Mouse (Mus musculus) olfactory bulb, adult 2 months (tissue): ENCODE data around the gene Slc30a10. TPM values are rescaled to one million over a fixed set of nuclear protein-coding genes. Genes with fewer than 3 reads are reported as not detected.

Experiments
- H3K27ac ChIP-seq: fragments of 200-500 bp; 2 replicates; pipeline ENCODE4 v1.5.1; 2012; ENCODE audit warnings: low read depth, low read length; ENCODE audit not compliant: insufficient read depth
- H3K4me1 ChIP-seq: fragments of 200-500 bp; 2 replicates; pipeline ENCODE4 v1.6.1; 2012; ENCODE audit warnings: low read length; ENCODE audit not compliant: control insufficient read depth, insufficient read depth
- H3K4me3 ChIP-seq: fragments of 200-500 bp; 2 replicates; pipeline ENCODE4 v1.5.1; 2012; ENCODE audit warnings: mild to moderate bottlenecking, low read depth, low read length, moderate library complexity; ENCODE audit not compliant: insufficient read depth
- CTCF ChIP-seq: fragments of 200-500 bp; IDR thresholded peaks from 2 replicates; pipeline ENCODE4 v1.5.1; 2012; ENCODE audit warnings: low read depth, mild to moderate bottlenecking, low read length, moderate library complexity; ENCODE audit not compliant: insufficient read depth
- POLR2A ChIP-seq: fragments of 200-500 bp; IDR thresholded peaks from 2 replicates; pipeline ENCODE4 v1.6.1; 2012; ENCODE audit warnings: mild to moderate bottlenecking, low read depth, low read length, moderate library complexity; ENCODE audit not compliant: insufficient read depth
- WGBS: fragments of 180-500 bp; shearing (Covaris S2); methylation state at CpG from one replicate; pipeline ENCODE4 v1.1.7; 2018; 5-methylcytosine and 5-hydroxymethylcytosine counted together
- polyA plus RNA-seq: library from polyadenylated mRNA; stranded (reverse); fragments of >200 nt; gene quantifications from 2 replicates; pipeline ENCODE4 v1.2.4, GENCODE M21; 2012; ENCODE audit warnings: low replicate concordance; ENCODE audit not compliant: missing spikeins, insufficient read depth, insufficient read length

The Slc30a10 gene
- polyA plus RNA-seq, 1 experiment, result not detected

DNA sequence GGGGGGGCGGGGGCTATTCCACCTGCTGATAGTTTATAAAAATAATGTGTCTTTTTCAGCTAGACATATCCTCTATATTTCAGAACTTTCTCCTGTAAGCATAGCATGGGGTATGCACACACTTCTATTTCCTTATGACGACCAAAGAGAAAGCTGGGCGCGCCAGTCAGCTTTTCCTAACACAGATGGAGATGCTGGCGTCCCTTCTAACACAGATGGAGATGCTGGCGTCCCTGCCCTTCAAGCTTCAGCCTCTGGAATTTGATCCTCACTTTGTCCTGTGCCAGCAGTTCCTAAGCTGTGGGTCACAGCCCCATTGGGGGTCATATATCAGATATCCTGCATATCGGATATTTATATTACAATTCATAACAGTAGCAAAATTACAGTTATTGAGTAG lies 46.0 kb downstream of the Slc30a10 start:
- Histone ChIP-seq H3K4me1 (no peaks in the 10 kb centered on the region), H3K27ac (no peak overlapping the region), H3K4me3 (no peak overlapping the region)
- 92% methylated on average over 7 of the region's 7 CpGs for WGBS
- TF ChIP-seq CTCF (no peak), POLR2A (no peak)

DNA sequence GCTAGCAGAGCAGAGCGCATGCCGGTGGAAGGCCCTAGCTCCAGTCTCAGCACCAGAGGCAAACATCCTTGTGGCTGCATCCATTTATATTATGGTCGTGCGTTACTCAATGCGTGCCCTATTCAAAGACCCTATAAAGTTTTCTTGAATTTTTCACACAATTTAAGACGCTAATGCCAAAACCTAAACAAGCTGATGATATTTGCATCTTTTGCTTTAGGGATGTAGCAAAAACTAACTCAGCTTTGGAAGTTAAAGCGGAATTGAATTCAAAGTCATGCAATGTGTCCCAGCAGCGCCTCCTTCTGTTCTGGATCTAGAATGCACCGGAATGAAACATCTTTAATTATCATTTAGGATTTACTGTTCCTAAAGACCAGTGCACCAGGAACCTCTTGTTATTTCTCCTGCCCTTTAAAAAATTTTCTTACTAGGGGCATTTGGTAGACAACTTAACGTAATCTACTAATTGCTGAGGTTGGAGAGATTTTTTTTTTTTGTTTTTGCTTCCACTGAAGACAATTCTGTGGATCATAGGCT lies 47.2 kb downstream of the Slc30a10 start:
- Histone ChIP-seq H3K27ac (no peak overlapping the region), H3K4me1 (no peaks in the 10 kb centered on the region), H3K4me3 (no peak overlapping the region)
- 32% methylated on average over 10 of the region's 10 CpGs for WGBS
- TF ChIP-seq POLR2A, result no peak

DNA sequence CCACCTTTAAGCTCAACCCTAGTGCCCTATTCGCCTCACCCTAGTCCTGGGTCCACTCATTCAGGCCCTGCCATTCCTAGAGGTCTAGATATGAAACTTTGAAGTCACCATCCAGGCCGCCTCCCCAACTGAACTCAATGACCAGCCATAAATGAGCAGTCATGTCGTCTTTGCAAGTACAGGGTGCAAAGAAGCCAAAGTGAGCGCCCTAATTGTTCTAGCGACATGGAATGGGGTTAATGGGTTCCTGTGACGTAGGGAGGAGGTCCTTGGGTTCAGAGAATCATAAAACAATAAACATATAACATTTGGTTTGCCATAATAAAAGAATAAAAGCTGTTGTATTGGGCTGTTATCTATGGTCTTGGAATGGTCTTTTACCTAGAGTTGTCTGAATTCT lies 47.9 kb downstream of the Slc30a10 start:
- no peak overlapping the region for H3K27ac ChIP-seq
- H3K4me1 ChIP-seq, result no peaks in the 10 kb centered on the region
- H3K4me3 ChIP-seq, result no peak overlapping the region
- 73% methylated on average over 6 of the region's 6 CpGs for WGBS
- TF ChIP-seq POLR2A (no peak), CTCF (no peak)

DNA sequence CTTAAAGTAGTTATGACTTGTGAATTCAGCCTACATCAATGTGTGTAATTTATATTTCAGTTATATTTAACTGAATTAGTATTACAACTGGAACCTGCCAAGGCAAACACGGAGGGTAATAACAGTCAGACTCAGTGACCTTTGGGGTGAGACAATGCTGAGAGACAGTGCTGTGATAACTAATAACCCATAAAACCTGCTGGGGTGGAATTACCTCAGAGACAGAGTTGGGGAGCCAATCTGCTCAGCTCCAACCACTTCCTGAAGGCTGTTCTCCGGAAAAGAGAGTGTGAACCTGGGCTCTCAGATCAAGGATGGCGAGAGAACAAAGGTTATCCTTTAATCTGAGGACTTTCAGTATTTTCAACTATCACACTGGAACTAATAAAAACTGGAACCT lies 54.4 kb downstream of the Slc30a10 start:
- Histone ChIP-seq H3K27ac (no peak overlapping the region), H3K4me3 (no peak overlapping the region), H3K4me1 (no peaks in the 10 kb centered on the region)
- TF ChIP-seq POLR2A, result no peak
- TF ChIP-seq CTCF, result no peak
- 70% methylated on average over 3 of the region's 3 CpGs for WGBS

DNA sequence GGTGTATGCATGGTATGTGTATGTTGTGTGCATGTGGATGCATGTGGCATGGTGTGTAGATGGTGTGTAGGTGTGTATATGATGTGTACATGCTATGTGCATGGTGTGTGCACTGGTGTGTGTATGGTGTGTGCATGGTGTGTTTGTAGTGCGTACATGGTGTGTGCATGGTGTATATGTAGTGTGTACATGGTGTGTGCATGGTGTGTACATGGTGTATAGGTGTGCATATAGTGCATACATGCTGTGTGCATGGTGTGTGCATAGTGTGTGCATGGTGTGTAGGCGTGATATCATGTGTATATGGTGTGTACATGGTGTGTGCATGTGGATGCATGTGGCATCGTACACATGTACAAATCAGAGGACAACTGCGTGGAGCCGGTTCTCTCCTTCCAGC lies 56.7 kb downstream of the Slc30a10 start:
- TF ChIP-seq CTCF (no peak), POLR2A (no peak)
- whole genome bisulfite sequencing, result 94% methylated on average over 5 of the region's 5 CpGs
- Histone ChIP-seq H3K4me1 (no peaks in the 10 kb centered on the region), H3K4me3 (no peak overlapping the region), H3K27ac (no peak overlapping the region)

DNA sequence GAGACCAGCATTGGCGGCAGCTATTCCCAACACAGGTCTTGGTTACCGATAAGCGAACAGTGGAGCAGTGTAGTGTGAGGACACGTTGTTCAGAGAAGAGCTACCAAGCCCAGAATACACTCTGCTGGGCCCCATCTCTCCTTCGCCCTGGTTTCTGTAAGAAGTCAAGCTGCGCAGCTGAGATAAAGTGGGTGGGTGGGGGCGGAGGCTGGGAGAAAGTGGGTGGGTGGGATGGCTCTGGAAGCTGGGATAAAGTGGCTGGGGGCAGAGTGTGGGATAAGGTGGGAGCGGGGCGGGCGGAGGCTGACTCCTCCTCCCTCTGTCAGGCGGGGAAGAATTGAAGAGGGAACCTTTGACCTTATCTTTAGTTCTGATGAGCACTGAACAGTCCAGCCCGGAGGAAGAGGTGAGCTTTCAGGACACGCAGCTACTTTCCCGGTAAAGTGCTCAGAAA lies 60.9 kb downstream of the Slc30a10 start:
- no peak overlapping the region for H3K4me3 ChIP-seq
- TF ChIP-seq CTCF (no peak), POLR2A (no peak)
- no peaks in the 10 kb centered on the region for H3K4me1 ChIP-seq
- no peak overlapping the region for H3K27ac ChIP-seq
- 78% methylated on average over 14 of the region's 14 CpGs for WGBS

DNA sequence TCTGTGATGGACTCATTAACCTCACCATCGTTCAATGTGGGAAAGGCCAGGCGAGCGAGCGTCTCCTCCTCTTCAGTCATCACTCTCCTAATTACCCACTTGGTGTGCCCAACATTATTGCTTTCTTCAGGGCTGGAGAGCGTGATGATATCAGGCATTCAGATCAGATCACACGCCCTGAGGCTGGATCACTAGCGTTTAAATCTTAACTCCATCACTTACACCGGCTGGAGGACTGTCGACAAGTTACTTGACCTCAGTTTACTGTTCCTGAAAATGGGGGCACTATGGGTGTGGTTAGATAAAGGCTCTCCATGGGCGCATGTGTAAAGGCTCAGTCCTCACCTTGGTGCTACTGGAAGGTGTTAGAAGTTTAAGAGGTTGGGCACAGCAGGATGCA lies 61.4 kb downstream of the Slc30a10 start:
- WGBS, result 70% methylated on average over 10 of the region's 10 CpGs
- no peak for TF ChIP-seq CTCF
- Histone ChIP-seq H3K27ac (no peak overlapping the region), H3K4me1 (no peaks in the 10 kb centered on the region), H3K4me3 (no peak overlapping the region)

DNA sequence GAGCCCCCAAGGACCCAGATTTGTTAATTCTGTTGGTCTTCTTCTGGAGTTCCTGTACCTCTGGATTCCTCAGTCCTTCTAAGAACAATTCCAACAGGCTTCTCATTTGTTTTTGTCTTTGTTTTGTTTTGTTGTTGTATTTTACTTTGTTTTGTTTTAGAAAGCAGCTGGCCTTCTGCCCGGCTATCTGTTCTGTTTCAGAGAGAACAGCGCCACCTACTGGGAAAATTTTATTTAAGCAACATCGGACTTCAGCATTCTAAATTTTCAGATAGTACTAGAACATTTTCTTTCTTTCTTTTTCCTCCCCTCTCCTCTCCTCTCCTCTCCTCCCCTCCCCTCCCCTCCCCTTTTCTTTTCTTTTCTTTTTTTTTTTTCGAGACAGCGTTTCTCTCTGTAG lies 62.9 kb downstream of the Slc30a10 start:
- H3K4me3 ChIP-seq, result no peak overlapping the region
- H3K4me1 ChIP-seq, result no peaks in the 10 kb centered on the region
- WGBS, result 4% methylated on average over 3 of the region's 5 CpGs
- TF ChIP-seq CTCF (no peak), POLR2A (no peak)
- H3K27ac ChIP-seq, result no peak overlapping the region

Other genes with a start within 250 kb of the Slc30a10 start
- gene Iars2, start 125.5 kb upstream of the Slc30a10 start, polyA plus RNA-seq, result not detected in 2 replicates
- not detected in 2 replicates for gene Bpnt1, start 122.7 kb upstream of the Slc30a10 start, polyA plus RNA-seq
- gene Eprs, start 91.8 kb upstream of the Slc30a10 start, polyA plus RNA-seq, result 61.9 TPM in 1 of 2 replicates, not detected in the other